Mouse (Mus musculus) gastrocnemius, adult 18-20 months (tissue): Measurements from ENCODE around the gene Ypel2. TPM values are rescaled to one million over a fixed set of nuclear protein-coding genes. Genes with fewer than 3 reads are reported as not detected.
"Not testable (repeated sequence)": the region's sequence is repeated elsewhere in the genome, so short reads cannot be mapped to it uniquely, and the experiment has no call there.

ENCODE experiments used
- DNase-seq: peaks from one replicate; pipeline ENCODE4 v3.0.0; 2021; ENCODE audit warnings: low spot score
- long read RNA-seq, 2 experiments: library from polyadenylated mRNA; stranded (forward); transcript quantifications; one replicate each; pipeline ENCODE4 v2.0.0; 2021
- total RNA-seq, 2 experiments: library from RNA; stranded (reverse); gene quantifications; 2 replicates each; pipeline ENCODE4 v1.2.3; 2021

Ypel2 gene
- 1 to 10 TPM; 6.4 to 9.4 TPM for total RNA-seq
- long read RNA-seq, experiment 1, full-length matches to known transcripts, result 10 of 11 reads
- long read RNA-seq, experiment 1, partial matches to known transcripts, result 0 of 11 reads
- long read RNA-seq, experiment 1, other reads (novel, unspliced or antisense), result 1 of 11 reads
- long read RNA-seq, experiment 2, full-length matches to known transcripts, result 2 of 8 reads
- long read RNA-seq, experiment 2, partial matches to known transcripts, result 0 of 8 reads
- long read RNA-seq, experiment 2, other reads (novel, unspliced or antisense), result 6 of 8 reads

- peak; percentile 96 for DNase-seq
These were observed at the start of gene Ypel2 for GRCm38 (mm10) chr11:86993041-86994037. Gene Ypel2, minus strand, starts transcription at chr11:86993707.

GRCm38 (mm10) chr11:87043052-87043451, 49.5 kb upstream of the Ypel2 start:
- no peak for DNase-seq

GRCm38 (mm10) chr11:87039307-87039963, 45.9 kb upstream of the Ypel2 start:
- no peak for DNase-seq

GRCm38 (mm10) chr11:87036180-87036579, 42.7 kb upstream of the Ypel2 start:
- DNase-seq, result no peak

GRCm38 (mm10) chr11:87028212-87028611, 34.7 kb upstream of the Ypel2 start:
- no peak for DNase-seq

- peak; percentile 29 for DNase-seq
These were observed 32.8 kb upstream of the Ypel2 start for GRCm38 (mm10) chr11:87026096-87026875.

- DNase-seq, result peak; percentile 47
These were observed 31.8 kb upstream of the Ypel2 start for GRCm38 (mm10) chr11:87025351-87025750.

GRCm38 (mm10) chr11:87023240-87023639, 29.7 kb upstream of the Ypel2 start:
- DNase-seq, result not testable (repeated sequence)

- DNase-seq, result no peak
These were observed 29.3 kb upstream of the Ypel2 start for GRCm38 (mm10) chr11:87022765-87023164.

GRCm38 (mm10) chr11:87021551-87021950, 28.0 kb upstream of the Ypel2 start:
- DNase-seq, result no peak

- no peak for DNase-seq
These were observed 26.9 kb upstream of the Ypel2 start for GRCm38 (mm10) chr11:87020449-87020848.

GRCm38 (mm10) chr11:87019431-87019830, 25.9 kb upstream of the Ypel2 start:
- no peak for DNase-seq

- DNase-seq, result no peak
These were observed 24.6 kb upstream of the Ypel2 start for GRCm38 (mm10) chr11:87018081-87018480.

GRCm38 (mm10) chr11:87015691-87016090, 22.2 kb upstream of the Ypel2 start:
- DNase-seq, result no peak

GRCm38 (mm10) chr11:87010476-87010875, 17.0 kb upstream of the Ypel2 start:
- DNase-seq, result peak; percentile 80

GRCm38 (mm10) chr11:87007371-87007770, 13.9 kb upstream of the Ypel2 start:
- DNase-seq, result no peak

GRCm38 (mm10) chr11:87004960-87005755, 11.7 kb upstream of the Ypel2 start:
- no peak for DNase-seq

- no peak for DNase-seq
These were observed 8.7 kb upstream of the Ypel2 start for GRCm38 (mm10) chr11:87002078-87002829.

GRCm38 (mm10) chr11:87001217-87001616, 7.7 kb upstream of the Ypel2 start:
- no peak for DNase-seq
